39 mouse cellular contexts compared by ENCODE assay signal in the genomic region with DNA sequence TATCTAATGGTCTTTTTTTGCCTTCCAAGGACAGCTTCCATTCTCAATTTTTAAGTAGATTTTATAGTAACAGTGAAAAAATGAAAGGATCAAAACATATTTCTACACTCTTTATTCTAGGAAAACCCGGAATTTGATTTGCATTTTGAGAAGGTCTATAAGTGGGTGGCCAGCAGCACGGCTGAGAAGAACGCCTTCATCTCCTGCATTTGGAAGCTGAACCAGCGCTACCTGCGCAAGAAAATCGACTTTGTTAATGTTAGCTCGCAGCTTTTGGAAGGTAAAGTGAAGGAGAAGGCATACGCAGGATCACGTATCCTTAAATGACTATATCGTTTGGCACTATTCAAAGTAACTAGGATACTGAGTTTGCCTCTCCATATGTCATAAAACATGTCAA. TPM values are rescaled to one million over a fixed set of nuclear protein-coding genes. Genes with fewer than 3 reads are reported as not detected.
"Had no signal": no experiment of that assay in that cellular context is flagged by ENCODE, and none has a peak within 500 bp of the region (broad histone marks: within the 10 kb centered on the region; RNA-seq: fewer than 3 reads in every experiment).

No protein-coding gene starts in this region.

- H3K27me3 ChIP-seq: heart, embryonic 13.5 days; heart, embryonic 15.5 days; hindbrain, embryonic 13.5 days; hindbrain, embryonic 15.5 days; limb, embryonic 13.5 days; limb, embryonic 15.5 days had no signal

- ATAC-seq: forebrain, postnatal 0 days; hindbrain, postnatal 0 days; intestine, embryonic 16.5 days had no signal

- DNase-seq: forebrain, postnatal 0 days; gastrocnemius, postnatal 14 days; gastrocnemius, postnatal 36 days; heart, adult 11 months; heart, adult 2 months; heart, postnatal 14 days; heart, postnatal 36 days; kidney, adult 11 months; kidney, adult 2 months; kidney, adult 9 months; kidney, postnatal 14 days; kidney, postnatal 36 days; layer of hippocampus, adult 9-11 months; layer of hippocampus, postnatal 36 days; left cerebral cortex, postnatal 4 days had no signal

- H3K4me2 ChIP-seq: heart, embryonic 11.5 days; heart, embryonic 13.5 days; heart, embryonic 15.5 days; hindbrain, embryonic 13.5 days; hindbrain, embryonic 15.5 days; limb, embryonic 13.5 days; limb, embryonic 15.5 days had no signal

- H3K9me3 ChIP-seq: heart, embryonic 13.5 days; heart, embryonic 15.5 days; hindbrain, embryonic 13.5 days; hindbrain, embryonic 15.5 days; limb, embryonic 13.5 days; limb, embryonic 15.5 days had no signal

- H3K4me3 ChIP-seq: heart, adult 2 months; heart, embryonic 13.5 days; heart, embryonic 15.5 days; hindbrain, embryonic 13.5 days; hindbrain, embryonic 15.5 days; limb, embryonic 13.5 days; limb, embryonic 15.5 days had no signal

- H3K4me1 ChIP-seq: heart, embryonic 13.5 days; heart, embryonic 15.5 days; hindbrain, embryonic 13.5 days; hindbrain, embryonic 15.5 days; limb, embryonic 13.5 days; limb, embryonic 15.5 days had no signal

- H3K9ac ChIP-seq: forebrain, postnatal 0 days; heart, embryonic 13.5 days; heart, embryonic 15.5 days; hindbrain, embryonic 13.5 days; hindbrain, embryonic 15.5 days; limb, embryonic 13.5 days; limb, embryonic 15.5 days had no signal

- H3K27ac ChIP-seq: heart, adult 2 months; heart, embryonic 13.5 days; heart, embryonic 15.5 days; hindbrain, embryonic 13.5 days; hindbrain, embryonic 15.5 days; hindbrain, postnatal 0 days; limb, embryonic 13.5 days; limb, embryonic 15.5 days had no signal

RNA-seq across cellular contexts. Expression of gene Gm7271, which starts 53.7 kb away (rescaled TPM):
- total RNA-seq: forebrain, postnatal 0 days; gastrocnemius, adult 18-20 months; gastrocnemius, adult 8-10 months; gastrocnemius, postnatal 14 days; gastrocnemius, postnatal 36 days; heart, adult 2 months; heart, postnatal 14 days; heart, postnatal 36 days; hematopoietic stem cell, adult 5-6 weeks; hindbrain, postnatal 0 days; layer of hippocampus, adult 18-20 months; layer of hippocampus, adult 8-10 months; layer of hippocampus, postnatal 14 days; layer of hippocampus, postnatal 36 days; left cerebral cortex, adult 18-20 months; left cerebral cortex, postnatal 4 days; liver, adult 2 months had no signal
- polyA plus RNA-seq: forebrain, postnatal 0 days; frontal cortex, adult 2 months; gonadal fat pad, adult 2 months; heart, adult 2 months; heart, embryonic 11.5 days; heart, embryonic 13.5 days; heart, embryonic 15.5 days; heart, postnatal 0 days; intestine, embryonic 14.5 days; intestine, embryonic 16.5 days; kidney, adult 2 months; kidney, embryonic 16.5 days; large intestine, adult 2 months; limb, embryonic 11.5 days; limb, embryonic 13.5 days; limb, embryonic 15.5 days; liver, adult 2 months had no signal
